Mouse (Mus musculus) kidney, adult 18-20 months (tissue): ENCODE data around the gene Psmd6.

Source experiments
- DNase-seq: peaks from one replicate; pipeline ENCODE4 v3.0.0; 2021

Psmd6 gene

DNA sequence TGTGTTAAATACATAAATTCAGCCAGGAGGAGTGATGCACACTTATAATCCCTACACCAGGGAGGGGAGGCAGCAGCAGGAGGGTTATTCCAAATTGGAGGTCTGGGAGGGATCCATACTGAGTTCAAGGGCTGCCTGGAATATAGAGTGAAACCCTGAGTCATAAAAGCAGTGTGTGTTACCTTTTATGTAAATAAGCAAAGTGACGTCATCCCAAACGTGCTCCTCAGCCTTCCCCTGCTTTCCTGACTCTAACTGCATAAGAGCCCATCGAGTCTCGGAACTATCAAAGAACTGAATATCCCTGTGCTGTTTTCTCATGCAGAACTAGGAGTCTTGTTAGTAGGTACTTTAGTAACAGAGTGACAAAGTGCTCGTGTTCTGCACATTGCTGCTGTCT is 57.4 kb downstream of the Psmd6 start:
- DNase-seq: no peak

DNA sequence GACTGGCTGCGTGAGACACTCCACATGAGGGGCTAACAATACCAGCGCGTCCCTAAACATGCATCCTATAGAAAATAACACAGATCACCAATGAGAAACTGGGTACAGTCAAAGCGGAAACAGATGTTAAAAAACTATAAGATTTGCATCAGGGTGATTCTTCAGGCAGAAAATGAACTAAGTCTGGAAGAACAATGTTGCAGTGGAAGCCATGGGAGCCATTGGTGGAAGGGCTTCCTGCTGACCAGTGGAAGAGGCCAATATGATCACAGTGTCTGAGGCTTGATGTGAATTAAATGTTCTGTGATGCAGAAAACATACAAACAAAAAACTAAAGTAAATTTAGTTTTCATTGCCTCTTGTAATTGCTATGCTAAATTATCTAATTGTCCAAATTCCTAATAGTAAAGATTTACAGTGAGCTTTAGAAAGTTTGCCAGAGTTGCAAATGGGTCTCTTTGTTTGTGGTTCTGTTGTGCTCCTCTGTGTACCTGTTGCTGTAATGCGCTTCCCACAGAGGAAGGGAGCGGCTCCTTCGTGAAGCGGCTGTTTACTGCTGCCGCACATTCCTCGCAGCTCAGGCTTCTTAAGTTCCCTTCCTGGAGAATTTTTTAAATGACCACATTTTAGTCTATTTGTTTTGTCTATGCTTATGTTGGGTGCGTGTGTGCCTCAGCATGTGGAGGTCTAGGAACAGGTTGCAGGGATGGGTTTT is 58.1 kb downstream of the Psmd6 start:
- DNase-seq: no peak
